Mouse (Mus musculus) gonadal fat pad, adult 2 months (tissue): Measurements from ENCODE around the gene Lysmd4. TPM values are rescaled to one million over a fixed set of nuclear protein-coding genes. Genes with fewer than 3 reads are reported as not detected.
"Not testable (repeated sequence)": the region's sequence is repeated elsewhere in the genome, so short reads cannot be mapped to it uniquely, and the experiment has no call there.

Source experiments
- DNase-seq: peaks from one replicate; pipeline ENCODE4 v3.0.0-alpha.2; 2012; ENCODE audit warnings: low read depth
- polyA plus RNA-seq: library from polyadenylated mRNA; depleted of rRNA; stranded (reverse); fragments of >200 nt; gene quantifications from 2 replicates; pipeline ENCODE4 v1.2.3, GENCODE M21; 2012

The Lysmd4 gene
- polyA plus RNA-seq, 1 experiment = 12.6 TPM

- DNase-seq = no peak
Measured at GRCm38 (mm10) chr7:67230640-67231140, 8.3 kb downstream of the Lysmd4 start.

- no peak for DNase-seq
Measured at GRCm38 (mm10) chr7:67232504-67232903, 10.2 kb downstream of the Lysmd4 start.

DNA sequence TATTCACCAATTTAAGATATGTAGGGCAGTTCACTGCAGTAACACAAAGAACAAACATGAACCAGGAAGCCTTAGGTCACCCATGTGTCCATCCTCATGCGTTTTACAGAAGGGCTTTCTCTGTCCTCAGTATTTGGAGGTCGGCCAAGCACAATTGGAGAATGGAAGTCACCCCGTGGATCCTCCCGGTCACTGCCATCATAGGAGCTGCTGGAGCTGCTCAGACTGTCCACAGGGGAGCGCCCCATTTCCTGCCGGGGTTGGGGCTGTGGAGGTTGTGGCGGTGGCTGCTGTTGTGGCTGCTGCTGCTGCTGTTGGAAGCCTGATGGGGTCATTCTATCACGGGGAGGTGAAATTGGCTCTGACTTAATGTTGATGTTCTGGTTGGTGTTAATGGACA lies 12.5 kb downstream of the Lysmd4 start:
- DNase-seq = no peak

DNA sequence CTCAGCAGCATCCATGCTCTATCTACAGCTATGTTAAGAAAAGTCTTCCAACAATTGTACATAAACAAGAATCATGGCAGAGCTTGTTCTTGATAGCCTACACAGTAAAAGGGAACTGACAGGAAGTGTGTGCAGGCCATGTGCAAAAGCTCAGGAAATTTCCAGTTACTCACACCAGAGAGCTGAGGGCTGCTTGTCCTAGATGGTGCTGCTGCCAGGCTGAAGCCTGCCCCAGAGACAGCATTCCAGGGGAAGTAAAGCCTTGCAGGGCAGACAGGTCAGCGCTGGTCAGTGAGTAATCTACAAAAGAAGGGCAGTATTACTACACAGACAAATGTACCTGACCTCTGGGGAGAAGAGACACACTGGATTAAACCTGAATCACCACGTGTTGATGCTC lies 14.0 kb downstream of the Lysmd4 start:
- no peak for DNase-seq

DNA sequence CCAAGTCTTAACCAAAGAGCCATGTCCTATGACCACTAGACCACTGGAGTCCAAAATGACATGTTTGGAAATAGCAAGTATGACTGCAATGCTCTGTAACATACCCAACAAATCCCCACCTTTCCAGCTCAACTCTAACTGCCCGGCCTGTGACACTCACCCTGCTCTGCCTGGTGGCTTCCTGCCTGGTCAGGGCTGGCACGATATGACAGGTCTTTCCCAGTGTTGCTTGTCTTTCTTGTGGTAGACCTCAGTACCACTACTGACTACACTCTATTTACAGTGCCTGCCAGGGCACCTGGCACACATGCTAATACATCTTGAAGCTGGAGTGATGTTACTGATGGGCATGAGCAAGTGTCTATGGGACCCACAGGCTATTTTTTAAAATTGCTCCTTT lies 15.4 kb downstream of the Lysmd4 start:
- no peak for DNase-seq

- DNase-seq = no peak
Measured at GRCm38 (mm10) chr7:67241969-67242368, 19.6 kb downstream of the Lysmd4 start.

- no peak for DNase-seq
Measured at GRCm38 (mm10) chr7:67243121-67243893, 21.0 kb downstream of the Lysmd4 start.

DNA sequence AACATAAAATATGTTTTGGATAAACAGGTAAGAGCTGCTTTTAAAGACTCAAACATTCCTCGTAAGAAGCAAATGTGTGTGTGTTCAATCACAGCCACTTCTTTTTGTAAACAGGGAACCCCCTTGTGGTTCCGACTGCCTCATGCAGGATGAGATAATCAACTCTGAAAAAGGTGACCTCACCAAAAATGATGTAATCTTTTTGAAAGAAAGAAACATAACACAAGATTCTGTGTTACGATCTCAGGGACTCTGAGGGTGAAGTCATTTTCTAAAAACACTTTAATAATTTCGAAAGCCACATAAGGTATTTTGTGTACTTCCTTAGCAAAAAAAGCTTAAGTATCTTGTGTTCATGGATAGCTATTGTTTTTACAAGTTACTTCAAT lies 21.5 kb downstream of the Lysmd4 start:
- DNase-seq = no peak

- no peak for DNase-seq
Measured at GRCm38 (mm10) chr7:67245255-67245654, 22.9 kb downstream of the Lysmd4 start.

GRCm38 (mm10) chr7:67246067-67246466 lies 23.7 kb downstream of the Lysmd4 start:
- DNase-seq = no peak

GRCm38 (mm10) chr7:67259828-67260563 lies 37.7 kb downstream of the Lysmd4 start:
- no peak for DNase-seq

DNA sequence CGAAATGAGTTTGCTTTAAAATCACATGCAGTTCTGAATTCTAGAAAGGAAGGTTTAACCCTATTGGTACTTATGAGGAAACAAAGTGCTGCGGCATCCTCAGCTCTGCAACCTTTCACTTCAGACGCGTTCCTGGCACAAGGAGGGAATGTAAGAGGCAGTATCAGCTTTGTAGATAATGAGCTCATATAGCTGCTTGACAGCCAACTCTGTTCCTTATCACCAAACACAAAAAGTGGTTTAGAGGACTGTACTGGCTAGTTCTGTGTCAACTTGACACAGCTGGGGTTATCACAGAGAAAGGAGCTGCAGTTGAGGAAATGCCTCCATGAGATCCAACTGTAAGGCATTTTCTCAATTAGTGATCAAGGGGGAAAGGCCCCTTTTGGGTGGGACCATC lies 48.1 kb downstream of the Lysmd4 start:
- DNase-seq = not testable (repeated sequence)

DNA sequence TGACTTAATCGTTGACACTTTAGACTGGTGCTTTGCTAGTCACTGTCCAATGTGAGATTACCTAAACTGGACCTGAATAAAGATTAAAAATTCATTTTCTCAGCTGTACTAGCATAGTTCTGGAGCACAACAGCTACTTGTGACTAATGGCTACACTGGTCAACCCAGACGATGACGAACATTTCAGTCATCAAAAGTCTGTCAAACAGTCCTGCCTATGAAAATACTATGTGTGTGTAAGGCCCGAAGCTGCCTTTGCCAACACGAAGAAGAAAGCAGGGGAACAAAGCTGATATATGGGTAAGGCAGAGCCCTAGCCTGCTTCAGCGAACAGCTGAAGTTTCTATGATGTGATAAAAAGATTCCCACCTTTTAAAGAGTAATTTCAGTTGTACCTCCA lies 61.2 kb downstream of the Lysmd4 start:
- no peak for DNase-seq

DNA sequence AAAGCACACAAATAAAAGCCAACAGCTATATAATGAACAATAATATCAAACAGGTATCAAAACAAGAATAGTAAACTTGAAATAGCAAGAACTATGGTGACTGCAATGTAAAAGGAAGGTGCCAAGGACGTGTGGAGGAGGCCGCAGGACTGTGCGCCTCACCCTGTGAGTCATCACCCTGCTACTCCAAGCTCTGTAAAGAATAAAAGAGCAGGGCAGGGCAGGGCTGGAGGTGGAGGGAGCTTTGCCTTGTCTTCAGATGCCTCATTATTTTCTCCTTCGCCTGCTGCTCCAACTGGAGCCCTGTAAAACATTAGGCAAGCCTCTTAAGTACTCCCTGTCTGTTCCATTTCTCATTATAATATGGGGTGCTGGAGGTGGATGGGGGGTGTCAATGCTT lies 65.1 kb downstream of the Lysmd4 start:
- no peak for DNase-seq

- DNase-seq = no peak
Measured at GRCm38 (mm10) chr7:67291356-67291755, 69.0 kb downstream of the Lysmd4 start.

GRCm38 (mm10) chr7:67296419-67296818 lies 74.1 kb downstream of the Lysmd4 start:
- no peak for DNase-seq

DNA sequence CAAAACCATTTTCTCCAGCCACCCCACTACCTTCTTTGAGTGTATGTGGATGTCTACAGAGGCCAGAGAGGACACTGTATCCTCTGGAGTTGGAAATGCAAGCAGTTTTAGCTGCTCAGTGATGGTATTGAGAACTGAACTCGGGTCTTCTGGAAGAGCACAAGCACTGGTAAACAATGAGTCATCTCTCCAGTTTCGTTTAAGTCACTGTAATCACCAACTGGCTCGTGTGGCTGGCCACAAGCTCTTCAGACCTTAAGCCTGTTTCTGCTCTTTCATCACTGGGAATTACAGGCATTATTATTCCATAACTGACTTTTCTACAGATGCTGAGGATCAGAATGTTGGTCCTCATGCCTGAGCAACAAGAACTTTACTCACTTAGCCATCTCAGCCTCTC lies 82.6 kb downstream of the Lysmd4 start:
- no peak for DNase-seq

DNA sequence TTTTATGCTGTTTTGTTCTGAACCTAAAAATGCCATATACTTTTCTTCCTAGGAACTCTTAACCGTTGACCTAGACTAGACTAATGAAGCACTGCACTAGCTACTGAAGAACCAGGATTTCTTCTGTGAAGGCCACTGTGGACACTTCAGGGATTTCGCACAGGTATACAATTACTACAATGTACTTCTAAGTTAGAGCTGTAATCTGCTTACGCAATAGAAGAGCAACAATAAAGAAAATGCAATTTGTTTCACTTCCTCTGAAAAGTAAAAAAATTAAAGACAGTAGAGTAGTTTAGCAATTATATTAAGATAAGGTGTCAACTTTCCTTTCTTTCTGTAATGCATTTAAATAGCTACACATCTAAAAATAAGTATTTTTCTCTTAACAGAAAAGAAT lies 84.7 kb downstream of the Lysmd4 start:
- no peak for DNase-seq

GRCm38 (mm10) chr7:67308102-67308501 lies 85.8 kb downstream of the Lysmd4 start:
- DNase-seq = no peak

DNA sequence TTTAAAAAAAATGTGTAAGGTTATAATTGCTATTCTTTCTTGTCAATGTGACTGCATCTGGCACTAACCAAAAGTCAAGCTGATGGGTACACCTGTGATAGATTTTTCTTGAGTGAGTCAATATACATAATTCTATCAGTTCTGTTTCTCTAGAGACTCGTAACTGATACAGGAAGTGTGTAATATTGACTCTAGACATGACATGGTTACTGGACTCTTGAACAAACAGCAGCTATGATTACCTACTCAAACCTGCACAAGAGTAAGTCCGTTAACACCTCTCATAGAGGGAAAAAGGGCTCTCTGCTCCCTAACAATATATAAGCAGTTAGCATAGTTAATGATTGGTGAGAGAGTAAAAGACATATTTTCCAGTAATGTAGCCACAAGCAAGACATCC lies 87.8 kb downstream of the Lysmd4 start:
- DNase-seq = no peak

- DNase-seq = no peak
Measured at GRCm38 (mm10) chr7:67313200-67313599, 90.9 kb downstream of the Lysmd4 start.

DNA sequence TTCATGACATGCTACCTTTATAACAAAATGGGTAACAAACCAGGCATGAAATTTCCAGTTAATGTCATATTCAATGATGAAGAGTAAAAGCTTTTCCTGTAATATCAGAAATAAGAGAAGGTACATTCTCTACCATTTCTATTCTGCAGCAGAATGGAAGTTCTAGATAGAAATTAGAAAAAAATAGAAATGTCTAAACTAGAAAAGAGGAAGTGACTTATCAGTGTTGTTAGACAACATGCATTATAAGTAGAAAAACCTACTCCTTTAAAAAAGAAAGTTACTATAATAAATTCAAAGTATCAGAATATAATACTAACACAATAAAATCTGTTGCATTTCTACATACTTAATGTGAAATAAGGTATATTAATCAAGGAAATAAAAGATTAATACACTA lies 96.4 kb downstream of the Lysmd4 start:
- DNase-seq = no peak

DNA sequence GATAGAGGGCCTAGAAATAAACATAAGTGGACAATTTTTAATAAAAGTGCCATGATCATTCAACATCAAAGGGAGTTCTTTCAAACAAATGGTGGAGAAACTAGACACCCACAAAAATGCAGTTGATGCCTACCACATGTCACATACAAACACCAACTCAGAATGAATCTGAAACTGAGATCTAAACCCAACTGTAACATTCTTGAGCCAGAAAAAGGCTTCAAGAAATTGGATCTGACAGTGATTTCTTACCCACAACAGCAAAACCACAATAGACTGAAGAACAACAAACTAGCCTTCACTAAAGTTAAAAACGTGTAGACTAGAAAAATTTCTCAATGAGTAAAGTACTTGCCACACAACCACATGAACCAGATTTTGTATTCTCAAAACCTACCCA lies 98.0 kb downstream of the Lysmd4 start:
- DNase-seq = no peak
